Mouse (Mus musculus) lung, postnatal 0 days (tissue): Measurements from ENCODE around the gene Cd9.

Experiments used
- CTCF ChIP-seq: IDR thresholded peaks from 2 replicates; pipeline ENCODE4 v1.5.1; 2016; ENCODE audit warnings: antibody characterized with exemption, mild to moderate bottlenecking
- EP300 ChIP-seq: IDR thresholded peaks from 2 replicates; pipeline ENCODE4 v1.6.1; 2016; ENCODE audit warnings: antibody characterized with exemption, mild to moderate bottlenecking, control low read depth

DNA sequence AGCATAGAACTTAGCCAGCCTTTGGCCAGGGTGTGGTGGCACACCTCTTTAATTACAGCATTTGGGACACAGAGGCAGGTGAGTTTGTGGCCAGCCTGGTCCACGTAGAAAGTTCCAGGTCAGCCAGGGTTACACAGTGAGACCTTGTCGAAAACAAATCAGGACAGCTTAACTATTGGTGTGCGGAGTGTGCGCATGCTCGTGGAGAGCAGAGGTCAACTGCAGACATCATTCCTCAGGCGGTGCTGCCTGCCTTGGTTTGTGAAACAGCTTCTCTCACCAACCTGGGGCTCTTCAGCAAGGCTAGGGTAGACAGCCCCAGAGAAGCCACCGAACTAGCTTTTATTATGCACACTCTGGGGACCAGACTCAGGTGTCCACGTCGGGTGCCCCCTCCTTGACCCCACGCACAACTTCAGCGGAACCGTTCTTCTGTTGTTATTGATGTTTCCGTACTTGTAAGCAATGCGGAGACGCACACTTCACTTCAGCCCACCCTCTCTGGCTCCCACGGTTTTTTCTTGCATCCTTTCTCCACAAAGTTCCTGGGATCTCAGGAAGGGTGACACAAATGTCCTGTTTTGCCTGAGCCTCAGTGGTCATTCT lies 74.0 kb downstream of the Cd9 start:
- TF ChIP-seq CTCF (no peak), EP300 (no peak)
